Mouse (Mus musculus) cortical plate, adult 2 months (tissue): ENCODE data around the gene Snrk.

Source experiments
- CTCF ChIP-seq: fragments of 200-500 bp; IDR thresholded peaks from 2 replicates; pipeline ENCODE4 v1.5.1; 2011; ENCODE audit warnings: mild to moderate bottlenecking, control low read depth, low read length; ENCODE audit not compliant: insufficient read depth; ENCODE audit errors: extremely low read depth
- POLR2A ChIP-seq: fragments of 200-500 bp; IDR thresholded peaks from 2 replicates; pipeline ENCODE4 v1.6.1; 2011; ENCODE audit warnings: mild to moderate bottlenecking, low read length, control low read depth; ENCODE audit not compliant: insufficient read depth; ENCODE audit errors: extremely low read depth

GRCm38 (mm10) chr9:122216945-122217529 is 100.0 kb downstream of the Snrk start:
- no peak for TF ChIP-seq POLR2A
- TF ChIP-seq CTCF, result no peak
